Mouse (Mus musculus): ENCODE data around the gene Tnnc1. TPM values are rescaled to one million over a fixed set of nuclear protein-coding genes. Genes with fewer than 3 reads are reported as not detected.

Gene Tnnc1
- total RNA-seq, 2 experiments from 2014 or later: 1.4 to 1.7 TPM

DNA sequence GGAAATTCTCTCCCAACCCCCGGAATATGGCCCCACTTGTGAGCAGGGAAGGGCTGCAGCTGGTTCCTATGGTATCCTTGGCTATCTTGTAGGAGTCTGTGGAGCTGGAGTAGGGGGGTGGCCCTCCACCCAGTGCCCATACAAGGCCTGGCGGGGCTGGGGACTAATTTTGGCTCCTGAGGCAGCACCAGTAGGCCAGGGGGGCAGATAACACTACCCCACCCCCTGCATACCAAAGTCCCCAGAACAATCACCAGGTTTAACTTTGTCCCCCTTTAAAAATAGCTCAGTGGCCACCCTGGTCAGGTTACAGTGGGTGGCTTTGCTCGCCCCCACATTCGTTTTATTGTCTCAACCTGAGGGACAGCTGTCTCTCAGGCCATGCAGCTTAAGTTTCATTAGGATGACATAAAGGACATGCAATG lies 1.0 kb downstream of the Tnnc1 start:
- intact Hi-C loops (cut with DNase I): no loop called here
- DNase-seq: no peak

DNA sequence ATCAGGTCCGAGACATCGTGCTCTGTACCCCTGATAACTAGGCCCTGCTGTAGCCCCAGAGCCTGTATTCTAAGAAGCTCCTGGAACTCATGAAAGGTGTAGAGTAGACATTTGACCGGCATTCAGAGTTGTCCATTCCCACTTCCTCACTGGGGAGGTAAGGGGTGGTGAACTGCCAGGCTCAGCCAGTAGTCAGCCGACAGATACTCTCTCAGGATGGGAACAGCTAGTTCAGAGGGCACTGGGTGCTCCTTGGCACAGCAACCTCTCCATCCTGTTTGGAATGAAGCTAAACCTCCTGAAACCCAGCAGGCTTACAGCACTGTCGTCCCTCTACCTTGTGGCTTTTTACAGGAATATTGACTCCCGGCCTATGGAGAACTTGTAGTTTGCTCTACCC lies 3.7 kb downstream of the Tnnc1 start:
- intact Hi-C loops (cut with DNase I): no loop called here
- no peak for DNase-seq

- no peak for DNase-seq
- intact Hi-C loops (cut with DNase I): no loop called here
Observed at GRCm38 (mm10) chr14:31212499-31212898, 4.4 kb downstream of the Tnnc1 start.

- DNase-seq: no peak
- intact Hi-C loops (cut with DNase I): no loop called here
Observed at GRCm38 (mm10) chr14:31213868-31214267, 5.8 kb downstream of the Tnnc1 start.

DNA sequence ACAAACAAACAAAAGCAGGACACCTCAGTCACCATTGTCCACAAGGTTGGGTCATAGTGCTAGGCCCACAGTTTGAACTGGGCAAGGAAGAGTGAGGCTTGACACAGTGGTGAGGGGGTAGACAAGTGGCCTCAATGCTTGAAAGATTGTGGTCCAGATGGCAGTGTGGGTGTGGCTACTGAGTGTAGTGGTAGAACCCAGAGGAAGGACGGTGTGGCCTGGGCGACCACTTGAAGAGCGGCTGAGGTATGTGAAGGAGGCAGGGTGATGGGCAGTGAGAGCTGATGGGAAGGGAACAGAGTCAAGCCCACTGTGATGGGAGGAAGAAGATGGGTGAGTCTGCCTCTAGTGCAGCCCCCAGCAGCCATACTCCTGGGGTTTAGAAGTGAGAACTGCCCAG lies 6.6 kb downstream of the Tnnc1 start:
- DNase-seq: no peak
- intact Hi-C loops (cut with DNase I): no loop called here

DNA sequence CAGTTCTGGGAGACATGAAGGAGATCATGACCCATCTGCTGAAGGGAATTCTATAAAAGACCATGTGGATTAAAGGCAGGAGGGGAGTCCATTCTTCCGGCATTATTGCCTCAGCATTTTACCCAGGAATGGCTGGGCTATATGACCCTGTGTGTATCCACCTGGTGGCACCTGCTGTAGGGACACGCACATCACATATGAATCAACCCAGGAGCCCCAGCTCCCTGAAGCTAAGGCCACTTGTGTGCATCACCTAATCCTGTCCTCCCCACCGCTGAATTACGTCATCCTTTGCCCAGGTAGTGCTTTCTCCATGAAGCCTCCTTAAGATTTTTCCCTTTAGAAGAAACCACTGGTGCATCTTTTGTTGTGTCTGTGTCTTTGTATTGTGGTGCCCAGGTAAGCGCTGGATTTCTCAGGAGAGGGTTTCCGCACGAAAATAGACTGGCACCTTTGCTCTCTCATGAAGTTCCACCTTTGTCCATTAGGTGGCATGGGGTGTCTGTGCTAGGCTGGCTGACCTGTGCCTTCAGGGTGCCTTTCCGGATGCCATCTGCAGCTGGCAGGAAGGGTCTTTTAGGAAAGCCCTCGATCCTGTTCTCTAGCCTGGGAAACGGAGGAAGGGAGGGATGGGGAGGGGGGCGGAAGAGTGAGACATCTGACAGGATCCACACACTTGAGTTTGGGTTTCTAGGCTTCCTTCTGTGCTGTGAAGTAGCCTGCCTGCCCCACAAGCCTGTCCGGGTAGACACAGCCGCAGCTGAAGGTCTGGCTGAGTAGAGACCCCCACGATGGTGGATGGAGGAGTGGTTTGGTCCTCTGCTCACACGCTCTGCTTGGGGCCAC lies 7.3 kb downstream of the Tnnc1 start:
- intact Hi-C loops (cut with DNase I): no loop called here
- DNase-seq: peak; percentile 78

DNA sequence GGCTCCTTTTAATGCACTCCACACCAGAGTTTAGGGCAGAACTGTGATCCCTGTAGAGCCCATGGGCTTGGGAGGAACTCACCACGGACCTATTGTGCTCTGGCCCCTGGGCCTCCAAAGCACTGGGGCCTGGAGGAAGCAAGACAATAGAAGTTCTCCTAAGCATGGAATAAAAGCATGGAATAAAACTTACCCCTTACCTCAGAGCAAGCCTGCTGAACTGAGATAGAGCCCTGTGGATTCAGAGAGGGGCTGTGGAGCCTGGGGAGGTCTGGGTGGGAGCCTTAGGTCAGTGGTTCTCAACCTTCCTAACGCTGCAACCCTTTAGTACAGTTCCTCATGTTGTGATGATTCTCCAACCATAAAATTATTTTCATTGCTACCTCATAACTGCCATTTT lies 8.7 kb downstream of the Tnnc1 start, which contains the start of gene Nisch:
Nisch (minus strand) TSS at position 101 of the 400 bp plus-strand sequence.
- DNase-seq: no peak
- intact Hi-C loops (cut with DNase I): no loop called here

- DNase-seq: peak; percentile 82
- intact Hi-C loops (cut with DNase I): no loop called here
Observed at GRCm38 (mm10) chr14:31217666-31218065, 9.6 kb downstream of the Tnnc1 start, which contains the start of gene Sema3g. TSS of gene Sema3g (plus strand) at chr14:31217860.

DNA sequence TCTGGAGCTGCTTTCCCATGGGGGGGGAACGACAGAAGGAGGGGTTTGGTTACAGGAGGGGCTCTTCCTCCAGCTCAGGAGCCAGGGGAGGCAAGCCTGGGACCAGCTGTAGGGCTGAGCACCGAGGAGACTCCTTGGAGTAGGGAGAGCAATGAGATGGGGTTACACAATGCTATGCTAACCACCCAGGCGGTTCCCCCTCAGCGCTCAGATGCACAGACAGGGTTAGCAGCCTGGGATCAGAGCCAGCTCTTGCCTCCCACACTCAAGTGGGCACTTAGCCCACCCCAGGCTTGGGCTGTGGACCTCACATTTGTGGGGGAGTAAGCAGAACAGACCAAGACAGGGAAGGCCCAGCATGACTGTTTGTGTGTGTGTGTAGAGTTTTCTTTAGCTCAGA lies 18.9 kb downstream of the Tnnc1 start:
- peak; percentile 86 for DNase-seq
- intact Hi-C loops (cut with DNase I): no loop called here

DNA sequence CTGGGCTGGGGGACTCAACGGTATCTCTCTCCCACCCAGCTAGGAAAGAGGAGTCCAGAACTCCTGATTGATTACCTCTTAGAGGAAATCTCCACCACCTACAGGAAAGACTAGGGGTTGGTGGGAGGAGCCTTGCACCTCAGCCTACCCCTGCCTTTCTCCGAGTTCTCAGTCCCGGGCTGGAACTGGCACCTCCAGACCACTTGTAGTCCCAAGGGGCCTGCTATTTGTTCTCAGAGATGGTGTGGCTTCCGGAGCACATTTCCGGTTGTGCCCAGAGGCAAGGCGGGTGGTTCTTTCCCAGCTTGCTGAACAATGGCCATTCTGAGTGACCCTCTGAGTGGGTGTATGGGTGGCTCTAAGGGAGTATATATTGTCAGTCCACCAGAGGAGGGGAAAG lies 20.1 kb downstream of the Tnnc1 start:
- no peak for DNase-seq
- intact Hi-C loops (cut with DNase I): no loop called here

DNA sequence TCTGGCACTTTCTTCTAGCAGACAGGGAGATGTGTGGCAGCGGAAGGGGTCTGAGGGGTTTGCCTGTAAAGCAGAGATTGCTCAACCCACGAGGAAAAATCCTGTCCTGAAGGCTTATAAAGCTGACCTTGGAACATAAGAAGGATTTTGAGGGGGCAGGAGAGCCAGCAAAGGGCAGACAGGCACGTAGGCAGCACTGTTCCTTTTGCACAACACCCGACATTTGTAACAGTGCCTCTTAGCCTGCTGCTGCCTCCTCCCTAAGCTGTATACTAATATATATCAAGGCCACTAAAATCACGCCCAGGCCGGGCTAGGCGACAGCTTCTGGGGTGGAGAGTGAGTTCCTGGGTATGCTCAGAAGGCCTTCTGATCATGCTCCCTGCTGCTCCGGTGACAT lies 22.3 kb downstream of the Tnnc1 start:
- intact Hi-C loops (cut with DNase I): no loop called here
- DNase-seq: no peak

DNA sequence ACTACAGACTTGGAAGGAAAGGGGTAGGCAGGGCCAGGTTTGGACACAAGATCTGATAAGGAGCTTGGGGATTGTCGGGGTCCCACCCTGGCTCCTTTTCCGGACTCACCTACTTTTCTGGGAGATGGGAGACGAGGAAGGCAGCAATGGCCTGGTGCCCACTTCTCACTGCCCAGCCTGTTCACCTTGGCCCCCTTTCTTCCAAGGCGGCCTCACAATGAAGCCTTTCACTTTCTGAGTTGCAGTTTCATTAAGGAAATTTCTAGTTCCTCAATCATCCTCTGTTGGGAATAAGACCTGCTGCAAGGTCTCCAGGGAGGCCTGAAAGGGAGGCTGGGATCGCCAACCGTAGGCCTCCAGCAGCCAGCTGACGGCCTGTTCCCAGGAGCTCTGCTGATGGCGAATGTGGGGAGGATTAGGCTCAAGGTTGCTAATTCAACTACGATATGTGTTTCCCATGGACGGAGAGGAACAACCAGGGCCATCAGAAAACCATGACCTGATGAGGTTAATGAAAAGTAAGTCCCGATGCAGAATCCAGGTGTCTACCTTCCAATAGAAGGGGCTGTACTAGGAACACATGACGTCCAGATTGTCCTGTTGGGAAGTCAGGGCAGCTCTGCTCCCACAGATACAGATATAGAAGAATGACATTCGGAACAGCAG lies 24.4 kb downstream of the Tnnc1 start:
- intact Hi-C loops (cut with DNase I): no loop called here

GRCm38 (mm10) chr14:31233070-31233995 lies 25.2 kb downstream of the Tnnc1 start:
- intact Hi-C loops (cut with DNase I): no loop called here
- no peak for DNase-seq

More for the DNA sequence above, 24.4 kb downstream of the Tnnc1 start:
- no peak for DNase-seq

DNA sequence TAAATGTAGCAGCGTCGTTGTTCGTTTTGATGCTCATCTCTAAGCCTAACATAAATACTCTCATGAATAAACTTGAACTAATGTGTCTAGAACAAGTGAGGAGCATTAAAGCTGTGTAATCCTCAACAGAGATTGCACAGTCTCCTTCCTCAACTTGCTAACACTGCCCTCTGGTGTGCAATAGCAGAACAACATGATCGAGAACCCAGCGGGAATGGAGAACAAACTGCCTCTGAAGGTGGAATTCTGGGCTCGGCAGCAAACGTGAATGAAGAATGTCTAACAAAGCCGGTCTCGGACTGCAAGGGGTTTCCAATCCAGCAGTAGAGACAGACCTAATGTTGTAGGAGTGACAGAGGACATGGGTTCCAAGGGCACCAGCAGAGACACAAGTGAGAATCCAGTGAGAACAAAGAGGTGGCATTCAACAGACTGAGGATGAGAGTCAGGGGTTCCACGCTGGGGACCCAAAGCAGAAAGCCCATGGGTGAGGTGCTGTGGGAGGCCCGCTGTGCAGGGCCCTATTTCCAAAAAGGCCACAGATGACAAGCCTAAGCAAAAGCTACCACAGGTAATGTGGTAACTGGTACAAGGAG lies 26.0 kb downstream of the Tnnc1 start:
- peak; percentile 79 for DNase-seq
- intact Hi-C loops (cut with DNase I): no loop called here

DNA sequence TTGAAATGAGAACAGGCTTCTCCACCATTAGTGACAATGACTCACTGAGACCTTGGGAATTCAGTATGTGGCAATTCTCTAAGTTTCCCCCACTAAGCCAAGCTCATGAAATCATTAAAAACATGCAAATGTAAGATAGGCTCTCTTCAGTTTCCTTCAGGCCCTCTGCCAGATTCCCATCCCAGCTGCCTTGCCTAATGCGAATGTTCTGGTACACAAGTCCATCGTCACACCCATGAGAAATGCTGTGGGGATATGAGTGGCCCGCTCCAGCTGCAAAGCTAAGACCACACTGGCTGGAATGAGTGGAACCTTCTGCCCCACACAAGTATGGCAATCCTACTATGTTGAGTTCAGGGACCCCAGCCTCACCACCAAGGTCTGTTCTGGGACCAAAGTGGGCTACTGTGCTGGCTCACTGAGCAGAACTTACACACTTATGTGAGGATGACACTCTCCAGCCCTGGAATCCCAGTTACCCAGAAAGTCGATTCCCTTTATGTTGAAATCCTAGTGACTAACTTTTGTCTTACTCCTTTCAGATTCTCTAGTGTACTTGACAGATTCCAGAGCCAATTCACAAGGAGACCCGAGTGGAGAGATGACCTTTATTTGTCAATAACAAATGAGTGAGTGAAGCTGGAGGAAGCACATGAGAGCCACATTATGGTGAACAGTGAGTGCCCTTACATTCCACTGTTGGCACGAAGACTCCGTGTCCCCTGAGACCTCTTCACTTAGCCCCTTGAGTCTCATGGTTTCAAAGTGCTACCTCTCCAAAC lies 29.2 kb downstream of the Tnnc1 start:
- no peak for DNase-seq
- intact Hi-C loops (cut with DNase I): no loop called here

- intact Hi-C loops (cut with DNase I): no loop called here
- DNase-seq: no peak
Observed at GRCm38 (mm10) chr14:31240528-31240927, 32.4 kb downstream of the Tnnc1 start.

DNA sequence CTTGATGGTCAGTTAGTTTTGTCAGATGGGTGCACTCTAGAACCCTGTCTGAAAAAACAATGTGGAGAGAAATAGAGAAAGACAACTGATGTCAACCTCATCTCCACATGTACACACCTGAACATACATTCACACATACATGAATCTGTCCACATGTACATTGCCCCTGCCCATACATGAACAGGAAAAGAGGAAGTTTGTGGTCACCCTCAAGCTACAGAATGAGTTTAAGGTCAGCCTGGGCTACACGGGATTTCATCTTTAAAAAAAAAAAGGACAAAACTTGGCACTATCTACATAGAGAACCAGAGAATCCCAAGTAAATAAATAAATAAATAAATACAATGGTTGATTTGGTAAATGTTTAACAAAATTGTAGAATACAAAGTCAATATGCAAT lies 36.7 kb downstream of the Tnnc1 start:
- intact Hi-C loops (cut with DNase I): no loop called here
- DNase-seq: no peak

DNA sequence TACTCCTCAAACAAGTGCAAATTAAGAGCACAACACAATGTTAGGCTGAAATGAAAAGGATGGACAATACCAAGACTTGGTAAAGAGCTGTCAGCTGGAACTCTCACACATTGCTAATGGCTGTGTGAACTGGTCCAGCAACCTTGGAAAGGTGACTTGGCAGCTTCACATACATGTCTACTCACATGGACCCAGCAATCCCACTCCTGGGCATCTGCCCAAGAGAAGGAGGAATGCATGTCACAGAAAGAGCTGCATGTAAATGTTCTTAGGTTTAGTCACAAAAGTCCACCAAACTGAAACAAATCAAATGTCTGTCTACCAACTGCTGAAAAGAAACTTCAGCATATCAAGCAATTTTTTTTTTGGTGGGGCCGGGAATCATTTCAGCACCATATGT lies 37.8 kb downstream of the Tnnc1 start:
- intact Hi-C loops (cut with DNase I): no loop called here
- DNase-seq: no peak

DNA sequence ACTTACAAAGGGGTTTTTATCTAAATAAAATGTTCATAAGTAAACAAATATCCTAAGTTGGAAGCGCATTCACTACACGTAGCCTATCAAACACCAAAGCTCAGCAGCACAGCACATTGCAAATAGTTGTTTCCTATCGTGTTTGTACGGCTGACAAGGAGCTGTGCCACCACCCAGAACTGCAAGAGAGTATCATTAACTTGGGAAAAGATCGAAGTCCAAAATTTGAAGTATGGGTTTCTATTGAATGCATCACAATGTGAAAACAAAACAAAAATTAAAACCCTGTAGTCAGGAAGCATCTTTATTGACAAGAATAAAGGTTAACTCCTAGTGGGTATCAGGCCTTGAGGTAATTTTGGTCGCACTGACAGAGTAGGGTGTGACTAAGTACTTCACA lies 40.3 kb downstream of the Tnnc1 start:
- intact Hi-C loops (cut with DNase I): no loop called here
- no peak for DNase-seq
